ENCODE assay signal across 9 mouse cellular contexts in the genomic region with DNA sequence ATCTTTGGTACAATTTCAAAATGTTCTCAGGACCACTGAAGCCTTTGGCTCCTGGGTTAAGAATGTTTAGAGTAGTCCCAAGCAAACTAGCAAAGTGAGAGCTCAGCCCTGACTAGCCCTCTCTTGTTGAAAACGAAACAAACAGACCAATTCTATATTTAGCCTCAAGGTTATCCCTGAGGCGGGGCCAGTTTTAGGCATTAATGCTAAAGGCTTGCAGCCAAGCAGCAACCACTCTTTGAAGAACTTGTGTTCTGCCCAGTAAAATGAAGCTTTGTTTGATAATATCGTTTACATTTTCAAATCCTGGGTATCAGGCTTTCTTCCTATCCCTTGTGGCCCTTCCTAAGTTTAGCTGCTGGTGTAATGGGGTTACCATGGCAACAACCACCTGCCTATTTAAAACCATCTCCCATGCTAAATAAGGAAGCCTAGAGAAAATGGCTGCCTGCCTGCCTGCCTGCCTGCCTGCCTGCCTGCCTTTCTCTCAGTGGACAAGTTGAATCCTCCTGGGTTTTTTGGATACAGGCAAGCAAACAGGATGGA.
A peak's percentile ranks its signal among the peaks of the same experiment; 100 is the strongest.
DNase-seq lines count a peak whose midpoint lies in the region; ATAC-seq and TF ChIP-seq lines count a peak whose summit lies in the region.
"Had no signal": no experiment of that assay in that cellular context is flagged by ENCODE, and none has a peak within 500 bp of the region (broad histone marks: within the 10 kb centered on the region; RNA-seq: fewer than 3 reads in every experiment).

No protein-coding gene starts in this region.

- no peak for TF ChIP-seq CTCF in ES-Bruce4 (IDR thresholded peaks at IDR 0.05; ENCODE audit: low read depth, low read length)
- no peak for TF ChIP-seq CTCF in lung, postnatal 0 days (IDR thresholded peaks at IDR 0.05)

- no peak overlapping the region for H3K9ac ChIP-seq in hindbrain, embryonic 12.5 days
- 0 out of 2 replicates have a peak overlapping the region, but pooled peaks have one; percentile 2 for H3K9ac ChIP-seq in ES-Bruce4 (ENCODE audit: low read depth, poor library complexity, severe bottlenecking)
- H3K9ac ChIP-seq in embryonic facial prominence, embryonic 11.5 days (replicated peaks; ENCODE audit: low read length), result no peak overlapping the region
- no peak overlapping the region for H3K9ac ChIP-seq in lung, postnatal 0 days (replicated peaks; ENCODE audit: low read depth)
- H3K9ac ChIP-seq in stomach, embryonic 14.5 days (replicated peaks; ENCODE audit: low read depth, low read length), result no peak overlapping the region

- TF ChIP-seq EP300 in ES-Bruce4 (IDR thresholded peaks at IDR 0.05; ENCODE audit: insufficient read depth, low read depth, low read length), result no peak
- TF ChIP-seq EP300 in lung, postnatal 0 days (IDR thresholded peaks at IDR 0.05), result 0 out of 2 replicates have a peak, but pooled peaks have one; percentile 42

- no peaks in the 10 kb centered on the region for H3K9me3 ChIP-seq in hindbrain, embryonic 10.5 days
- no peaks in the 10 kb centered on the region for H3K9me3 ChIP-seq in hindbrain, embryonic 12.5 days (replicated peaks)
- H3K9me3 ChIP-seq in ES-Bruce4 (replicated peaks; ENCODE audit: control insufficient read depth, insufficient read depth, low read length, poor library complexity, severe bottlenecking), result no peaks in the 10 kb centered on the region
- no peaks in the 10 kb centered on the region for H3K9me3 ChIP-seq in embryonic facial prominence, embryonic 11.5 days (replicated peaks; ENCODE audit: control insufficient read depth, low read length)
- H3K9me3 ChIP-seq in lung, postnatal 0 days (ENCODE audit: low read length), result no peaks in the 10 kb centered on the region
- no peaks in the 10 kb centered on the region for H3K9me3 ChIP-seq in stomach, embryonic 14.5 days (ENCODE audit: control insufficient read depth, low read depth, low read length)
- H3K9me3 ChIP-seq: megakaryocyte, embryonic 14.5 days had no signal

- H3K27me3 ChIP-seq in hindbrain, embryonic 10.5 days (ENCODE audit: insufficient read depth, poor library complexity, severe bottlenecking), result peaks cover 15% of the 10 kb centered on the region
- peaks cover 9% of the 10 kb centered on the region; the same call in 1 of the 2 replicates for H3K27me3 ChIP-seq in hindbrain, embryonic 12.5 days
- no peaks in the 10 kb centered on the region for H3K27me3 ChIP-seq in ES-Bruce4 (ENCODE audit: control insufficient read depth, insufficient read depth, low read length, poor library complexity, severe bottlenecking)
- H3K27me3 ChIP-seq in embryonic facial prominence, embryonic 11.5 days (ENCODE audit: control insufficient read depth, insufficient read depth, low read length), result 0 out of 2 replicates have a peak, but pooled peaks cover 3% of the 10 kb centered on the region
- no peaks in the 10 kb centered on the region for H3K27me3 ChIP-seq in lung, postnatal 0 days (replicated peaks; ENCODE audit: insufficient read depth, low read length)
- H3K27me3 ChIP-seq in stomach, embryonic 14.5 days (ENCODE audit: control insufficient read depth, insufficient read depth, low read length), result no peaks in the 10 kb centered on the region
- H3K27me3 ChIP-seq: megakaryocyte, embryonic 14.5 days had no signal

- DNase-seq in hindbrain, embryonic 10.5 days (ENCODE audit: low spot score), result peak; percentile 16
- peak; percentile 58 for DNase-seq in embryonic facial prominence, embryonic 11.5 days (ENCODE audit: low spot score)
- peak; percentile 14 to 49 for DNase-seq in heart, postnatal 36 days
- DNase-seq in lung, postnatal 0 days (ENCODE audit: low spot score), result peak; percentile 90

- 45% methylated on average over 3 of the region's 3 CpGs for WGBS in hindbrain, embryonic 10.5 days
- 40% methylated on average over 3 of the region's 3 CpGs for WGBS in hindbrain, embryonic 12.5 days
- 41% methylated on average over 3 of the region's 3 CpGs for WGBS in embryonic facial prominence, embryonic 11.5 days
- 2% methylated on average over 3 of the region's 3 CpGs for WGBS in lung, postnatal 0 days
- WGBS in stomach, embryonic 14.5 days, result 8% methylated on average over 3 of the region's 3 CpGs

- no peak overlapping the region for H3K4me2 ChIP-seq in hindbrain, embryonic 12.5 days (replicated peaks)
- no peak overlapping the region for H3K4me2 ChIP-seq in embryonic facial prominence, embryonic 11.5 days (ENCODE audit: low read depth, low read length)
- no peak overlapping the region for H3K4me2 ChIP-seq in lung, postnatal 0 days (replicated peaks; ENCODE audit: low read depth, low read length)
- no peak overlapping the region for H3K4me2 ChIP-seq in stomach, embryonic 14.5 days (replicated peaks; ENCODE audit: low read depth, low read length)

- no peaks in the 10 kb centered on the region for H3K36me3 ChIP-seq in hindbrain, embryonic 10.5 days
- H3K36me3 ChIP-seq in hindbrain, embryonic 12.5 days, result no peaks in the 10 kb centered on the region
- H3K36me3 ChIP-seq in ES-Bruce4 (ENCODE audit: control insufficient read depth, insufficient read depth, low read length, poor library complexity, severe bottlenecking), result no peaks in the 10 kb centered on the region
- no peaks in the 10 kb centered on the region for H3K36me3 ChIP-seq in embryonic facial prominence, embryonic 11.5 days (replicated peaks; ENCODE audit: control insufficient read depth, insufficient read depth, low read depth, low read length)
- no peaks in the 10 kb centered on the region for H3K36me3 ChIP-seq in lung, postnatal 0 days (ENCODE audit: insufficient read depth, low read length)
- H3K36me3 ChIP-seq in stomach, embryonic 14.5 days (ENCODE audit: control insufficient read depth, insufficient read depth, low read length), result no peaks in the 10 kb centered on the region

- peaks cover 19% of the 10 kb centered on the region for H3K4me1 ChIP-seq in hindbrain, embryonic 10.5 days (replicated peaks)
- peaks cover 17% of the 10 kb centered on the region; the same call in 1 of the 2 replicates for H3K4me1 ChIP-seq in hindbrain, embryonic 12.5 days
- peaks cover 13% of the 10 kb centered on the region for H3K4me1 ChIP-seq in ES-Bruce4 (ENCODE audit: control insufficient read depth, insufficient read depth, low read length)
- no peaks in the 10 kb centered on the region; the same call in 1 of the 2 replicates for H3K4me1 ChIP-seq in embryonic facial prominence, embryonic 11.5 days (ENCODE audit: control insufficient read depth, insufficient read depth, low read length)
- H3K4me1 ChIP-seq in lung, postnatal 0 days (ENCODE audit: insufficient read depth, low read depth, low read length), result peaks cover 13% of the 10 kb centered on the region; the same call in 1 of the 2 replicates
- H3K4me1 ChIP-seq in stomach, embryonic 14.5 days (ENCODE audit: control insufficient read depth, insufficient read depth, low read length), result peaks cover 13% of the 10 kb centered on the region; the same call in 1 of the 2 replicates

- H3K27ac ChIP-seq in hindbrain, embryonic 10.5 days, result 0 out of 2 replicates have a peak overlapping the region, but pooled peaks have one; percentile 2
- no peak overlapping the region for H3K27ac ChIP-seq in hindbrain, embryonic 12.5 days
- H3K27ac ChIP-seq in ES-Bruce4 (ENCODE audit: insufficient read depth, low read length), result peak overlapping the region; percentile 33
- H3K27ac ChIP-seq in embryonic facial prominence, embryonic 11.5 days (replicated peaks; ENCODE audit: low read depth, low read length), result no peak overlapping the region
- peak overlapping the region; percentile 58 for H3K27ac ChIP-seq in lung, postnatal 0 days (ENCODE audit: low read length)
- H3K27ac ChIP-seq in stomach, embryonic 14.5 days (ENCODE audit: low read length), result peak overlapping the region; percentile 36; the same call in 1 of the 2 replicates

- TF ChIP-seq POLR2A in ES-Bruce4 (IDR thresholded peaks at IDR 0.05; ENCODE audit: insufficient read depth, low read length), result no peak

- no peak overlapping the region for H3K4me3 ChIP-seq in hindbrain, embryonic 10.5 days
- no peak overlapping the region for H3K4me3 ChIP-seq in hindbrain, embryonic 12.5 days
- H3K4me3 ChIP-seq in ES-Bruce4 (ENCODE audit: low read depth, low read length), result no peak overlapping the region
- H3K4me3 ChIP-seq in embryonic facial prominence, embryonic 11.5 days (ENCODE audit: low read depth, low read length), result no peak overlapping the region
- H3K4me3 ChIP-seq in lung, postnatal 0 days (ENCODE audit: low read depth, low read length), result no peak overlapping the region
- no peak overlapping the region for H3K4me3 ChIP-seq in stomach, embryonic 14.5 days (ENCODE audit: low read depth, low read length)
- H3K4me3 ChIP-seq: megakaryocyte, embryonic 14.5 days had no signal

- ATAC-seq in hindbrain, embryonic 12.5 days (ENCODE audit: low FRiP score), result no peak
- ATAC-seq in embryonic facial prominence, embryonic 11.5 days (replicated peaks; ENCODE audit: insufficient number of reproducible peaks, low FRiP score, low TSS enrichment, low read depth), result no peak
- peak; percentile 57 for ATAC-seq in lung, postnatal 0 days
- ATAC-seq in stomach, embryonic 14.5 days (ENCODE audit: insufficient number of reproducible peaks, insufficient read depth, low FRiP score, low read depth), result peak; percentile 57
- ATAC-seq in erythroid progenitor cell, adult 5-6 weeks (replicated peaks; ENCODE audit: low FRiP score, poor library complexity, severe bottlenecking), result no peak

- intact Hi-C loops in heart, postnatal 36 days (cut with DNase I), result no loop called here

Comparison
In these comparisons a context has a peak if more than half of its experiments do, and no peak if none do; other contexts are left out.
1. H3K27ac ChIP-seq: peak in hindbrain, embryonic 10.5 days (single experiment), ES-Bruce4 (single experiment), lung, postnatal 0 days (single experiment) and stomach, embryonic 14.5 days (single experiment); none in hindbrain, embryonic 12.5 days (single experiment) and embryonic facial prominence, embryonic 11.5 days (single experiment).
2. DNase-seq: peak in every context shown above with its lines; median percentile 90 in lung, postnatal 0 days; 58 in embryonic facial prominence, embryonic 11.5 days; 32 in heart, postnatal 36 days; 16 in hindbrain, embryonic 10.5 days.
3. ATAC-seq: peak in lung, postnatal 0 days (single experiment) and stomach, embryonic 14.5 days (single experiment); none in hindbrain, embryonic 12.5 days (single experiment), embryonic facial prominence, embryonic 11.5 days (single experiment) and erythroid progenitor cell, adult 5-6 weeks (single experiment).